Mouse (Mus musculus) liver, embryonic 14.5 days (tissue): ENCODE data around the gene Mybpc2. TPM values are rescaled to one million over a fixed set of nuclear protein-coding genes. Genes with fewer than 3 reads are reported as not detected.
A peak's percentile ranks its signal among the peaks of the same experiment; 100 is the strongest.

Experiments
- ATAC-seq: fragments of 200-750 bp; cut with Nextera tagmentation; 2 replicates; pipeline ENCODE4 v1.8.0; 2017; ENCODE audit warnings: moderate number of reproducible peaks, mild to moderate bottlenecking, moderate library complexity; ENCODE audit not compliant: insufficient read depth
- DNase-seq, 3 experiments: peaks; one replicate each; pipeline ENCODE4 v3.0.0-alpha.2; 2012 to 2013; ENCODE audit warnings: low read depth in 3 of 3, low spot score in 3 of 3
- H3K27ac ChIP-seq: fragments of 300-500 bp; sonication (generic); 2 replicates; pipeline ENCODE4 v1.5.1; 2014; ENCODE audit warnings: moderate library complexity, mild to moderate bottlenecking, control low read depth, inconsistent platforms
- H3K27me3 ChIP-seq: fragments of 300-500 bp; sonication (generic); 2 replicates; pipeline ENCODE4 v1.6.1; 2014; ENCODE audit warnings: mild to moderate bottlenecking, low read length, moderate library complexity; ENCODE audit not compliant: control insufficient read depth, insufficient read depth
- H3K36me3 ChIP-seq: fragments of 300-500 bp; sonication (generic); replicated peaks from 2 replicates; pipeline ENCODE4 v1.6.1; 2014; ENCODE audit warnings: low read depth; ENCODE audit not compliant: control insufficient read depth, insufficient read depth
- H3K4me1 ChIP-seq, 2 experiments: fragments of 200-500 bp in 1 of 2; fragments of 300-500 bp in 1 of 2; sonication (generic) in 1 of 2; replicated peaks; 2 replicates each; pipeline ENCODE4 v1.6.1; 2012 to 2014; ENCODE audit warnings: antibody characterized with exemption in 1 of 2, inconsistent platforms in 1 of 2, low read length in 1 of 2; ENCODE audit not compliant: control insufficient read depth in 2 of 2, insufficient read depth in 2 of 2
- H3K4me2 ChIP-seq: fragments of 300-500 bp; sonication (generic); 2 replicates; pipeline ENCODE4 v1.6.1; 2014; ENCODE audit warnings: low read depth, mild to moderate bottlenecking, control low read depth, moderate library complexity
- H3K4me3 ChIP-seq, 2 experiments: fragments of 200-500 bp in 1 of 2; fragments of 300-500 bp in 1 of 2; sonication (generic) in 1 of 2; 2 replicates each; pipeline ENCODE4 v1.5.1; 2012 to 2014; ENCODE audit warnings: low read depth in 2 of 2, low read length in 2 of 2, mild to moderate bottlenecking in 2 of 2, control low read depth in 1 of 2, inconsistent platforms in 1 of 2, moderate library complexity in 1 of 2; ENCODE audit not compliant: insufficient read depth in 1 of 2
- H3K9ac ChIP-seq: fragments of 300-500 bp; sonication (generic); replicated peaks from 2 replicates; pipeline ENCODE4 v1.6.1; 2014; ENCODE audit warnings: mild to moderate bottlenecking, control low read depth, moderate library complexity
- H3K9me3 ChIP-seq: fragments of 300-500 bp; sonication (generic); 2 replicates; pipeline ENCODE4 v1.6.1; 2016; ENCODE audit warnings: low read length, mixed read lengths; ENCODE audit not compliant: control insufficient read depth
- CTCF ChIP-seq: IDR thresholded peaks from 2 replicates; pipeline ENCODE4 v1.5.1; 2016; ENCODE audit warnings: antibody characterized with exemption, low read depth, control low read depth
- EP300 ChIP-seq: IDR thresholded peaks from 2 replicates; pipeline ENCODE4 v1.6.1; 2016; ENCODE audit warnings: antibody characterized with exemption, low read depth
- WGBS: fragments of 180-500 bp; shearing (Covaris S2); extraction: QIAGEN DNeasy Blood & Tissue Kit; methylation state at CpG from one replicate; pipeline ENCODE4 v1.1.7; 2014; ENCODE audit not compliant: insufficient replicate concordance; 5-methylcytosine and 5-hydroxymethylcytosine counted together
- polyA plus RNA-seq, 2 experiments: library from polyadenylated mRNA; depleted of rRNA in 1 of 2; stranded (reverse) in 1 of 2; unstranded in 1 of 2; fragments of >200 nt; fragmentation: Nextera tagmentation in 1 of 2; extraction: Ambion mirVana in 1 of 2; gene quantifications; 2 replicates each; pipeline versions ENCODE4 v1.2.1 to v1.2.3; 2012 to 2014

Gene Mybpc2
- polyA plus RNA-seq, 2 experiments, result not detected

GRCm38 (mm10) chr7:44547041-44547440, 22.6 kb upstream of the Mybpc2 start:
- DNase-seq, result no peak
- peak overlapping the region; percentile 85; the same call in 1 of the 2 replicates for H3K27ac ChIP-seq
- H3K4me3 ChIP-seq, result peak overlapping the region; percentile 77 to 88
- ATAC-seq, result no peak
- 92% methylated on average over 13 of the region's 13 CpGs for WGBS
- TF ChIP-seq CTCF (no peak), EP300 (no peak)
- no peaks in the 10 kb centered on the region for H3K27me3 ChIP-seq
- H3K9me3 ChIP-seq, result no peaks in the 10 kb centered on the region
- H3K9ac ChIP-seq, result peak overlapping the region; percentile 88
- peaks cover 7 to 10% of the 10 kb centered on the region in 2 experiments for H3K4me1 ChIP-seq
- H3K4me2 ChIP-seq, result peak overlapping the region; percentile 99
- peaks cover 32% of the 10 kb centered on the region for H3K36me3 ChIP-seq

- H3K9me3 ChIP-seq, result no peaks in the 10 kb centered on the region
- no peak overlapping the region for H3K4me3 ChIP-seq
- DNase-seq (no peak), ATAC-seq (no peak)
- peaks cover 7 to 10% of the 10 kb centered on the region in 2 experiments for H3K4me1 ChIP-seq
- no peak overlapping the region for H3K9ac ChIP-seq
- TF ChIP-seq CTCF, result no peak
- H3K27ac ChIP-seq, result no peak overlapping the region
- H3K36me3 ChIP-seq, result peaks cover 31% of the 10 kb centered on the region
- 87% methylated on average over 3 of the region's 3 CpGs for WGBS
- no peaks in the 10 kb centered on the region for H3K27me3 ChIP-seq
- no peak overlapping the region for H3K4me2 ChIP-seq
Measured at GRCm38 (mm10) chr7:44546274-44546673, 21.8 kb upstream of the Mybpc2 start.

GRCm38 (mm10) chr7:44543071-44543470, 18.6 kb upstream of the Mybpc2 start:
- ATAC-seq (no peak), DNase-seq (no peak)
- H3K36me3 ChIP-seq, result peaks cover 44% of the 10 kb centered on the region
- H3K4me1 ChIP-seq, result peaks cover 7 to 10% of the 10 kb centered on the region in 2 experiments
- H3K27ac ChIP-seq, result no peak overlapping the region
- H3K27me3 ChIP-seq, result no peaks in the 10 kb centered on the region
- no peaks in the 10 kb centered on the region for H3K9me3 ChIP-seq
- no peak overlapping the region for H3K4me2 ChIP-seq
- H3K9ac ChIP-seq, result no peak overlapping the region
- 79% methylated on average over 12 of the region's 12 CpGs for WGBS
- TF ChIP-seq CTCF (no peak), EP300 (no peak)
- H3K4me3 ChIP-seq, result no peak overlapping the region

- Histone ChIP-seq H3K9ac (no peak overlapping the region), H3K36me3 (peaks cover 49% of the 10 kb centered on the region), H3K4me1 (peaks cover 5 to 7% of the 10 kb centered on the region in 2 experiments), H3K27ac (no peak overlapping the region), H3K4me2 (no peak overlapping the region), H3K4me3 (no peak overlapping the region), H3K27me3 (no peaks in the 10 kb centered on the region), H3K9me3 (no peaks in the 10 kb centered on the region)
- 87% methylated on average over 11 of the region's 11 CpGs for WGBS
- ATAC-seq, result no peak
- TF ChIP-seq EP300 (no peak), CTCF (no peak)
- DNase-seq, result no peak
Measured at GRCm38 (mm10) chr7:44542555-44542954, 18.1 kb upstream of the Mybpc2 start.

- Histone ChIP-seq H3K4me3 (no peak overlapping the region), H3K4me2 (no peak overlapping the region), H3K9ac (no peak overlapping the region), H3K4me1 (no peaks in the 10 kb centered on the region), H3K27me3 (no peaks in the 10 kb centered on the region), H3K27ac (no peak overlapping the region), H3K36me3 (peaks cover 81% of the 10 kb centered on the region), H3K9me3 (no peaks in the 10 kb centered on the region)
- DNase-seq, result no peak
- ATAC-seq, result no peak
- TF ChIP-seq CTCF (no peak), EP300 (no peak)
- WGBS, result 89% methylated on average over 41 of the region's 41 CpGs
Measured at GRCm38 (mm10) chr7:44538756-44539624, 14.5 kb upstream of the Mybpc2 start.
